Mouse (Mus musculus) ovary, adult 18-20 months (tissue): Measurements from ENCODE around the gene Rad51b.

Experiments
- DNase-seq: peaks from one replicate; pipeline ENCODE4 v3.0.0; 2022; ENCODE audit warnings: low spot score, mixed read lengths

Rad51b gene

DNA sequence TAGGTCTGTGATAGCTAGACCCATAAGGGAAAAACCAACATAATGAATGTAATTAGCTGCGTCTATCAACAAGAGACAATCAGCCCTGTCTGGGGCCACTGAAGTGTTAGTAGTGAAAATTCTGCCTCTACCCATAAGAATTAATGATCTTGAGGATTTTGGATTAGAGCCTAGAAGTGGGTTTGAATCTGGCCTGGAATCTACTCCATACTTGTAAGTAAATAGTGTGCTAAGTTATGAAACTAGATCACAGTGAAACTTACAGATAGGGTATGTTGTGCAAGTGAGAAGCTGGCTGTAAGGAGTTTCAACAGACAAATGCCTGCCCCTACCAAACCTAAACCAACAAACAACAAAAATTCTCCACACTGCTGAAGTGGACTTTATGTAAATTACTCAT is 83.1 kb downstream of the Rad51b start:
- DNase-seq = no peak

DNA sequence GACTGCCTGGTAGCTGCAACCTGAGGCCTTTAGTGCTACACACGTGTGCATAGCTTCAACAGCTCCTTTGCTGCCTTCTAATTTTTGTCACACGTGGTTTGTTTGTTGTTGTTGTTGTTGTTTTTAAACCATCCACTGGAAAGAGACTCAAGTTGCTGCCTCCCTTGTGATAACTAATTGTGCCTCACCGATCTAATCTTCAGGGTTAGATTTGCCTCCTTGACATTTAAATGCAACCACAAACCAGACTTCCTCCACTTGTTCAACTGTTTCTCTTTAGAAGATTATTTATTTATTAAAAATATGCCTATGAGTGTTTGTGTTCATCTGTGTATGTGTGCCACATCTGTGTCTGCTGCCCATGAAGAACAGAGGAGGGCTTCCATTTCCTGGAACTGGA is 84.4 kb downstream of the Rad51b start:
- no peak for DNase-seq

GRCm38 (mm10) chr12:79382416-79382815 is 85.3 kb downstream of the Rad51b start:
- no peak for DNase-seq

DNA sequence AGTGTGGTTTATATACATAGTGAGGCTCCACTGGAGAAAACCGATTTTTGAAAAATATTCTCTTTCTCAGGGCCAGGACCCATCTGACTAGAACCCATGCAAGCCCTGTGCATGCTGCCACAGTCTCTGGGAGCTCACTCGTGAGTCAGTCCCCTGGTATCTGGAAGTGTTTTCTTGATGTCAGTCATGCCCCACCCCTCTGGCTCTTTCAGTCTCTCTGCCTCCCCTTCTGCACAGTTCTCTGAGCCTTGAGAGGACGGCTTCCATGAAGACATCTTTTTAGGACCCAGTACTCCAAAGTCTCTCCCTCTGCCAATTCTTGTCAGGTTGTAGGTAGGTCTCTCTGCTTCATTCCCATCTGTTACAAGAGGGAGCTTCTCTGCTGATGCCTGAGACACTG is 86.5 kb downstream of the Rad51b start:
- DNase-seq = no peak

DNA sequence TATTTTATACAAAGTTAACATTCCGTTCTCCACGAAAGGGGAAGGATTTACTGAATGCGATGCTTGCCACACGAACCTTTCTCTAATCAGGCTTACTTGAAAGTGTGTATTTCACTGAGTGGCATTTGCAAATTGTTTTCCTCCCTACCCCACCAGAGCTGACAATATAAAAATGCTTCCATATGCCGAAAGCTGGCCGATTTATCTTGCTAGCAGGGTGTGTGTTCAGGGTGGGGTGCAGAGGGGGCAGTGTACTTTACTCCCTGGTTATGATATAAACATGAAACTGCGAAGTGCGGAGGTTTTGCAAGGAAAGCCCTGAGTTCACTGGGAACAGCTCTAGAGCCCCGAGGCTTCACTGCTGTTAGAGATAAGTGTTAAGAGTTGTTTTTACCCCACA is 87.7 kb downstream of the Rad51b start:
- no peak for DNase-seq

DNA sequence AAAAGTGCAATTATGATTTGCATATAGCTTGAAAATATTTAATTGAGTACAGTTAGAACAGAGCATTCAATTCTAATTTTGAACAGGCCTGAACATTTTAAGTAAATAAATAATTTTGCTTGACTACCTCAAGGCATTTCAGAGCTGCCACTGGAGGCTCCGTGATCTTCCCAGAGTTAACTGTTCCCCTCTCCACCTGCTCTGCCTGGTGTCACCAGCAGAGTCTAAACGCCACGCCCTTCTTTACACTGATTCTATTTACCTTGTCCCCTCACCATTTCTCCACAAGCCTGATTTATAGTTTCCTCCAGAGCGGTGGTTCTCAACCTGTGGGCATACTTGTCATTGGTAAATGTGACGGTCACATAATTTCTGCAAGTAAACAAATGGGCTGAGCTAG is 88.1 kb downstream of the Rad51b start:
- DNase-seq = no peak

GRCm38 (mm10) chr12:79387886-79388285 is 90.8 kb downstream of the Rad51b start:
- DNase-seq = no peak

DNA sequence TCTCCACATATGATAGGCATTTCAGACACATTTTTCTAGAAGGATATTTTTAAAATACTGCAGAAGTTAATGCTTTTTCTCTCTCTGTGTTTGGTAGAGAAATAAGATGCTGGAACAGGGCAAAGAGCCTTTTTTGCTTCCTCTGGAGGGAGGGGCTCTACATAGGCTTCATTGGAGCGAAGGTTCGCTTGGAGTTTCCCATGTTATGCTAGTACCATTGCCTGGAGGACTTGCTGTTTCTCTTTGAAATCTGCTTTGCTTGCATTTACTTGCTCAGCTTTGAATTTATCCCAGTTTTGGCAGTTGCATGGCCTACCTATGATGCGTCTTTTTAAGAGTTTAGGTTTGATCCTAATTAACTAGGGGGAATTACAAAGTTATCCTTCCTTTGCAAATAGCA is 92.2 kb downstream of the Rad51b start:
- no peak for DNase-seq

DNA sequence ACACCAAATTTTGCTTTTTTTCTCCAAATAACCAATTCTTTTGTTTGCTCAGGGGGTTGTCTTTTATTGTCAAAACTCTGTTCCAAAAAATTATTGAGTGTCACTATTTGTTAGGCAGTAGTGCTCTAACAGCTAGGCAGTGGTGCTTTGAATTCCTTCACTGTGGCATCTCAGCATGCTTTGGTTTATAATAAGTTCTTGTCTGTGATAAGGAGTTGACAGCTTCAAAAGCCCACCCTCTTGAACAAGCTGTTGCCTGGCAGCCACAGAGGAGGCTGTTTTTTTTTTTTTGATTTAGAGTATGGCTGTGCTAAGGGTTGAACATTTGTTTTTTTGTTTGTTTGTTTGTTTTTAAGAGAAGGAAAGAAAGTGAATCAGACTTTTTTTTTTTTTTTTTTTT is 92.9 kb downstream of the Rad51b start:
- no peak for DNase-seq

GRCm38 (mm10) chr12:79393636-79394035 is 96.6 kb downstream of the Rad51b start:
- DNase-seq = no peak

- DNase-seq = no peak
These were observed 106.9 kb downstream of the Rad51b start for GRCm38 (mm10) chr12:79403992-79404391.

DNA sequence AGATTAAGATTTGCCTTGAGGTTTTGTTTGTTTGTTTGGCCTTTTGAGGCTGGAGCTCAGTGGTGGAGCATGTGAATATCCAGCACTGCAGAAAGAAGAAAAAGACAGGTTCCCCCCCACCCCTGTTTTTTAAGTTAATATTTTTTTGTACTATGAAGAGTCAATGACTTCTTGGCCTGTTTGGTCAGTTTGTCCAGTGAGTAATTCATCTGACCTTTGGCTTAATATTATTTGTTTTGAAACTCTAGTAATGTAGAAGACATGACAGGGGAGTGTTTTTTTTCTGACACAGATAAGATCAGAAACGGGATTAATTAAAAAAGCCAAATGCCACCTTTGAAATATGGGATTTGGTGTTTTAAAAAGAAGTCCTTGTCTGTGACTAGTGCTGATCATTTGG is 107.4 kb downstream of the Rad51b start:
- no peak for DNase-seq

- DNase-seq = no peak
These were observed 111.6 kb downstream of the Rad51b start for GRCm38 (mm10) chr12:79408677-79409076.

DNA sequence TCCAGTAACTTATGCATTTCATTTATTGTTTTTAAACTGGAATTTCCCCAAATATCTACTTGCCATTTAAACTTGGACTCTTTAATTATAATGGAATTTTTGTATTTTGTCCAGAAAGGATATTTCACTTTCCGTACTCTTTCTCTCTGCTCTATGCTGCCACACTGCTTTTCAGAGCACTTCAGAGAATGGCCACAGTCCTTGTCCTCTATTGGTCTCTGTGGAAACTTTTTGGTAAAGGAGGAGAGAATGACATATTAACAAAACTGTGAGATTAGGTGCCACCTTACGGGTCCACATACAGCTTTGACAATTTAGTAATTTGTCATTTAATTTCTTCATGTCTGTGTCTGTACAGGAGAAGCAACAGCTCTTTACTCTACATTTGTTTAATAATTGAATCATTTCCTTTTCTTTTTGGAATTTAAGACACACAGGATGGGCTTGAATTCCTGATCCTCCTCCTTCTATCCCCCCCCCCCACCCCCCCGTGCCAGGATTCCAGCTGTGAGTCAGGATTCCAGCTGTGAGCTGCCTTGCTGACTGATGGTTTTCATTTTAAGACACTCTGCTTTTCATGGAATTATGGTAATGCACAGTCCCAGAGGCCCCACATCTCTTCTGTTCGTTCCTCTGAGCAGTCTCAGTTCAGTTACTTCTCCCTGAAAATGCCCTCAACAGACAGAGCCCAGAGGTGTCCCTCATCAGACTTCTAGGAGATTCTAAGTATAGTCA is 112.2 kb downstream of the Rad51b start:
- DNase-seq = no peak

DNA sequence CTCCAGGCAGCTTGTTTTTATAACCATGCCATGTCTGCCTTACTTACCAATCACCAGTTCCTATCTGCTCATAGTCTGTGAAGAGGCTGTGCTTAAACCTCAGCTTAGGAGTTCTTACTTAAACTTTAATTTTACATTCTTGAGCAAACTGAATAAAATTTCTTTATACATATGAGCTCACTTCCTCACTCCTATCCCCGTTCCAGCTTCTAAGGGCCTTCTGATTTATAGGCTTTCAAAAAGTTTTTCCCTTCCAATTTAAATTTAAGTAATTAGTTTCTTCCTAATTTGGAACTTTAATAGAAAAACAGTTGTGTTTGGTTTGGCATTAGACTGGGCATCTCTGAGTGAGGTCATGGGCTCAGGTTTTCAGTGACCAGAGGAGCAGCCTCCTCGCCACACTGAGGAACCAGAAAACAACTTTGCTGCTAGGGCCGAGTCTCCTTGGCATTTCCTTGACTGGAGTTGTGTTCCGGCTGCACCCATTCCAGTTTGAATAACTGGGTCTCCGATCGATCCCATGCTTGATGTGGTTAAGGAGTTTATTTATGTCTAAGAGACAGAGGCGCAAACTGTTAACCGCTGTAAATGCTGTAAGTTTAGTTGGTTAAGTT is 115.9 kb downstream of the Rad51b start:
- no peak for DNase-seq

DNA sequence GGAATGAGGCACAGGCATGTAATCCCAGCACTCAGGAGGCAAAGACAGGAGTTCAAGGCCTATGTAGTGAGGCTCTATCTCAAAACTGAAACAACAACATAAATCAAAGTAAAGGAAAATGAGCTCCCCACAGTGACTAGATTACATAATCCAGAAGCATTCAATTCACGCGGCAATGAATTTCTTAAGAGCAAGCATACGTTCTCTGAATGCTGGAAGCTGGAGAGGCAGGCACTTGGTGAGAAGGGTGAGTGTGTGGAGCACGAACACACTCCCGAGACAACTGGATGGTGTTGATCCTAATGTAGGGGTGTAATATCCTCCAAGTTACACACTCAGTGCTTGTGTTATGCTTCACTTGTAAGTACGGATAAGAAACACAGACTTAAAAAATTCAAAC is 120.3 kb downstream of the Rad51b start:
- DNase-seq = no peak

DNA sequence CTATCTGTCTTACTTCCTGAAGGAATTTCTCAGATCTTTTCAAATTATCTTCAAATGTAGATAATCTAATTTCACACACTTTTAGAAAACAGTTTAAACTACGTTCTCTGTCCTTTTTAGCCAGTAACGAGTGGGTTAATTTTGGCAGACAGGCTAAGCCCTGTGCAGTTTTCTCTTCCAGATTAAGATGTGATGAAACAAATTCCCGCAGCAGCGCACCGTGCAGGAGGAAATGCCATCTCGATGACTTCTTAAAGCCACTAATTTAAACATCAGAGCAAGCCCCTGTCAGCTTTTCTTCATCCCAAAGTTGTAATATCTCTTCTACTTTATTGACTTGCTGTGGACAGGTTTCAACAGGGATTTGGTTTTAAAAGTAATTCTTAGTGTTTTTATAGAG is 123.5 kb downstream of the Rad51b start:
- DNase-seq = no peak

DNA sequence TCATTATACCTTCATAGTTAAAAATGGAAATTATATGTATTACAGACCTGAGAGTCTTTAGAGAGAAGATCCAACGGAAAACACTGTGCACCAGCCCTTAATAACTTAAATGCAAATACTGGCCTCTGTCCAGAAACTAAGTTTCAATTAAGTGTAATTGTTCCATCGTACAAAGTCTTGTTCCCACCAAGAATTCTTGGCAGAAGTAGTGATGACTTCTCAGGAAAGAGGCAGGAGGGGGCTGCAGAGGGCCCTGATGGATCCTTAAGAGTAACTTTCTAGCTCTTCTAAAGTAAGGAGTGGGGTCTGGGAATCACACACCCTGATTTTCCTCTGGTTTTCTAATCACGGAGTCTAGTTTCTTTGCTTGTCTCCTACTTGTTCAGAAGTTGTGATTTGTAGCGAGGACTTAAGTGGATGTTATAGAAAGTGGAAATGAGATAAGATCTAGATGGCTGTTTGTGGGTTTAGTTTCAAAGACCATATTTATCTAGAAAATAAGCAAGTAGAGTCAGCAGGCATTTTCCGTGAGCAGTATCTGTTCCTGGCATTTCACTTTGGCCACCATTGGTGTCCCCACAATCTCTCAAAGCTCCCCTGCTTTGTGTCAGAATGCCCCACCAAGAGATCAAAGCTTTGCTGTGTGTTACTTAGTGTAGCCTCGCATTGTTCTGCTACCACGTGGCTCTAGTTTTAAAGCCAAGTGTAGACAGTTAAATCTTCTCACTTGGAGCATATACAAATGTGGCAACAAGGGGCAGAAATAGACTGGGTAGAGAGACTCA is 132.6 kb downstream of the Rad51b start:
- DNase-seq = no peak

- DNase-seq = no peak
These were observed 134.1 kb downstream of the Rad51b start for GRCm38 (mm10) chr12:79431138-79431537.

DNA sequence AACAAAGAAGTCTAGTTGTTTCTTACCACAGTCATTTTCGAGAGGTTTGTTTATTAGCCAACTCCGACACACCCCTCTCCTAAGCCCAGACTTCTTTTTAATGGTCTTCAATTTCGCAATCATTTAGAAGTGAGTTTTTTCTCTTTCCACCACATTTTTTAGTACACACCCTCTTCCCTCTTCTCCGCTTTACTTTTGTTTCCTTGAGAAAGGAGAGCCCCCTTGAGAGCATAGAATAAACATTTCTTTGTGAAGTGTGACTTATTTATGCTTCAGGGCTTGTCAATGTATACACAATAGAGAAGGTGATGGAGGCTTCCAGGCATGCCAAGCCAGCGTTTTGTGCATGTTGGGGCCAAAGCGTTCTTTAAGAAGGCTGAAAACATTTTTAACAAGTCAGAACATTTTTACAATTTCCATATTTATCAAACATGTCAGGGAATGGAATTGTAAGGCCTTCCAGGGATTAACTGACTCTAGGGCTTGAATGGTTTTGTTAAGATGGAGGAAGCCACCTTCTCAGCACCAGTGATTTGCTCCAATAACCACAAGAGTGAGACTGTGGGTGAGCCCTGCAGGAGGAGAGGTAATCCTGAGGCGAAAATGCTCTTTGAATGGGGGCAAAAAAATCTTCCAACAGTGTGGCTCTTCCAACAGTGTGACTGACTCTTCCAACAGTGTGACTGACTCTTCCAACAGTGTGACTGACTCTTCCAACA is 136.8 kb downstream of the Rad51b start:
- DNase-seq = no peak

- DNase-seq = no peak
These were observed 138.4 kb downstream of the Rad51b start for GRCm38 (mm10) chr12:79435474-79435873.

DNA sequence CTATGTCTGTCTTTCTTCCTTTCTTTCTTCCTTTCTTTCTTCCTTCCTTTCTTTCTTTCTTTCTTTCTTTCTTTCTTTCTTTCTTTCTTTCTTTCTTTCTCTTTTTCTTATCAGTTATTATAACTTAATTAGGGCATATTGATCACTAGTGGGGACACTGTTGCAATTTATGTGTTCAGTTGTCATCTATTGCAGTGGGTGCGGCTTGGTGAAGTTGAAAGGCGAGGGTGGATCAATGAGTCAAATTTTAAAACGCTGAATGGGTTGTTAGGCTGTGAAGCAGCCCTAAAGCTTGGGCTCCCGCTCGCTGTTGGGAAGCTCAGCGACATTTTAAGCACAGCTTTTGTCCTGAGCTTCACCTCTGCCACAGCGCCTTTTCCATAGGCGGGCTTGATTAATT is 139.0 kb downstream of the Rad51b start:
- no peak for DNase-seq

- DNase-seq = no peak
These were observed 139.8 kb downstream of the Rad51b start for GRCm38 (mm10) chr12:79436892-79437291.
